Mouse (Mus musculus): ENCODE measurements around the gene Gse1.

The Gse1 gene

DNA sequence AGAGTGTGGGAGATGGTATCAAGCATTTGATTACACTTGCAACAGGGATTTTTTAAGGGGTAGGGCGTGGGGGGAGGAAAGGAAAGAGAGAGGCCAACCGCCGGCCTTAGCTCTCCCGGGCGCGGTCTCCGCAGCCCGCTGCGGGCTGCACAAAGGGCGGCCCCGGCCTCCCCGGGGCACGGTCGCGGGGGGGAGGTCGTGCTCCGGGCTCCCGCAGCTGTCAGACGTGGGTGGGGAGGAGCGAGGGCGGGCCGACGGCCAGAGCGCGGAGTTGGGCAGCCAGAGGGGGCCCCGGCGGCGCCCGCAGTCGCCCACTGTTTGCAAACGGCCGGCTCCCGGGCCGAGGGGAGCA lies 259.1 kb downstream of the Gse1 start:
- DNase-seq: no peak

DNA sequence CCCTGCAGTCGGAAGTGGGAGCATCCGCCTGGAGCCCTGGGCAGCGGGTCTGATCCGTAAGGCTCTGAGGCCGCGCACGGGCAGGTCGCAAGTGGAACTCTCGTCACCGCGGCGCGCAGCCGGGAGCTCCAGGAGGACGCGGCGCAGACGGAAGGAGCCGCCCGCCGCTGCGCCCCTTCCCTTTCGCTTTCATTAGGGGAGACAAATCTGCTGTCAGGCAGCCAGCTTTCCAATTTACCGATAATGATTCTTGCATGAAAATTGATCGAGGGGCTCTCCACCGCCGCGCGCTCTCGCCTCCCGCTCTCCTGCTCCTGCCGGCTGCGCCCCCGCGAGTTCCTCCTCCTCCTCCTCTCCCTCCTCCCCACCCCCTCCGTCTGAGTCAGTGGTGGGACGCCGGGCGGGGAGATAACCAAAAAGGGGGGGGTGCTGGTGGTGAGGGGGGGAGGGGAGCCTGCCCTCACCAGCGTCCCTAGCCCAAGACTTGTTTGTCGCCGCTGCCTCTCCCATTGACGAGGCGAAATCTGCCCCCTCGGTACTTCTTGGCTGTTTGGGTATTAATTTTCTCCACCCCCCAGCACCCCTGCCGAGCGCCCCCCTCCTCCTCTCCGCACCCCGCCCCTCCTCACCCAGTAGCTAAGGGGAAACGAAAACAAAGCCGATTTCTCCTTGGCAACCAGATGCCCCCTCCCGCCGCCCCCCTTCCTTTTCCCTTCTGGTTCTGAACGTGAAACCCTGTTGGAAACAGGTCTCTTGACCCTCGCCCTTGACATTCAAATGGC lies 259.7 kb downstream of the Gse1 start:
- peak; percentile 75 for DNase-seq

DNA sequence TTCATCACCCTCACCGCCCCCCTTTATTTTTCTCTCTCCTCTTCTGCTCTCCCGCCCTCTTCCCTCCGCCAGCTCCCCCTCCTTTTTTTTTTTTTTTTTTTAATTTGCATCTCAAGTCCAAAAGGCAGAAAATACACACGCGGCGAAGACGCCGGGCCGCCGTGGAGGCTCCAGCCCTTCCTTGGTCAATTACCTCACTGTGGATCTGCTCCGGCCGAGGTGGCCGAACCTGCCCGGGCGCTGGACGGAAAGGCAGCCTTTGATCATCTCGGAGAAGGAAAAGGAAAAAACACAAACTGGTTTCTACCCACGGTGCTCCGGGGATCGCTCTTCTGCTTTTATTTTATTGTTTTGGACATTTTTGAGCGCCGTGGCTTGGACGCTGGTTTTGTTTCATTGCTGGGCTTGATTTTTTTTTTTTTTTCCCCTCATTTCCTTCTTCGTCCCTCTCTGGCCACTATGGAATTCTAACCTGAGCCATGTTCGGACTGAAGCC lies 260.4 kb downstream of the Gse1 start:
- DNase-seq: no peak

DNA sequence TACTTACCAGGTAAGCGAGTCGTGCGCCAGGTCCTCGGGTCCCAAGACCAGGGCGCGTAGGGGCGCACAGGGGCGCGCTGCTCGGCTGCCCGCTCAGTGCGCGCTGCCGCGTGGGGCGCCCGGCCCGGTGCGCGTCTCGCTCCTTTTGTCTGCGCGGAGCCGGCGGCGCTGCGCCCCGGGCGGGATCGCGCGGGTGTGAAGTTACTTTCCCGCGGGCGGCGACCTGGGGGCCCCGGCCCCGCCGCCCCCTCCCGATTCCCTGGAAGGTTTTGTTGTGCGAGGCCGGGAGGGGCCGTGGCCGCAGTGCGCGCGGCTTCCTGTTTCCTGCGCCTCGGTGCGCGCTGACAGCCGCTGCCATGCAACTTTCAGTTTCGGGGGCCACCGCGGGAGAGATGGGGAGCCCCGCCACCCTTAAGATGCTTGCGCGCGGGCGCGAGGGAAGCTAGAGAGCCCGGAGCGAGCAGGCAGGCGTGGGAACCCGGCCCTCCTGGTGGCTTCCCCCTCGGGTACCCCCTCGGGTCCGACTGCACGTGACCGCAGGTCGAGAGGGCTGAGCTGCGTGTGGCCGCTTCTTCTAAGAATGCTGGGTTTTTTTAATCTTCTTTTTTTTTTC lies 261.0 kb downstream of the Gse1 start:
- DNase-seq: peak; percentile 54

DNA sequence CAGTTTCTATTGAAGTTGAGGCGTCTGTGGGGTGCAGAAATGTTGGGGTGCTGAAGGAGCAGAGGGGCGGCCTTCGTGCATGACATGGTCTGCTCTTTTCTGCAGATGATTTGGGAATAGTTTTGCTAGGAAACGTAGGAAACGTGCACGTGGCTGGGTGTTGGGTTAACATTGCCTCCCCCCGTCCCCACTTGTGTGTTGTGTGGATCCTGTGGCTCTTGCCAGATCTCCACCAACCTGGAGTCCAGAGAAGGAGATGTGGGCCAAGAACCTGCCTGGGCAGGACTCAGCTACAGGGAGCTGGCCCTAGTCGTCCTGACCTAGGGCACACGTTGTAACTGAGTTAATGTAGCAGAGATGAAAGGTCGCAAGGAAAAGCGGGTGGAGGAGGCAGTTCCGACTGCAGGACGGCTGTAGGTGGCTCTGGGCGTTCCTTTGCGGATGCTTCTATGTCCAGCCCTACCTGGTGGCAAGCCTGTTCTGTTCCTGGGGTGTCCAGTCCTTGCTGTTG lies 261.6 kb downstream of the Gse1 start:
- no peak for DNase-seq

DNA sequence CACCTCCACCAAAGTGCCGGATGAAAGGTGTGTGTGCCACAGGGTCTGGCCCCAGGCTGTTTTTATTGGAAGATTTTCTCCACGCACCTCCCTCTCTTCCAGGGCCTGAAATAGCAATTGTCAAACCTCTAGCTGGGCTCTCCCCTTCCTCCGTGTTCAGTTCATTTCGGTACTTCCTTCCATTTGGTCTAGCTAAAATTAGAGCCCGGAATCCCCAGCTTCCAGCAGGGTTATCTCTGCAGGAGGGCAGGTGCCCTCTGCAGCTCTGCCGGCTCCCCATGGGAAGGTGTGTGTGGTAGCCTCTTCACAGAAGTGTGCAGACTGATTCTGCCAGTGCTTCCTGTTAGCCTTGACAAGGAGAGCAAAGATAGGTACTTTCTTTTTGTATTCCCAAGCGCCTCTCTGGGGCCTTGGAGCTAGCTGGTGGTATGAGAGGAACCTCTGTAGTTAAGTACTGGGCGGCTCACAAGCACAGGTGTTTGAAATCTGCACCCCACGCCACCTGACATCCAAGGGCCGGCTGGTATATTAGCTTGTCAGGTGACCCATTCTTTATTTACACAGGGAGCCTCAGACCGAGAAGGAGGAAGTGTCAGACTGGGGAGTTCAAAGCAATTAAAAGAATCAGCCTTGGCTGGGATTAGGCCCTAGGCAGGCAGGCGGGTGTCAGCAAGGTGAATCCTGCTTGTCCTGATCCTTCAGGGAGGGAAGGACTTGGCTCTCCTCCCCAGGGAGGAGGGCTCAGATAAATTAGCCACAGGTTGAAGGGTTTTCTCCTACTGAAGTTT lies 262.3 kb downstream of the Gse1 start:
- no peak for DNase-seq

DNA sequence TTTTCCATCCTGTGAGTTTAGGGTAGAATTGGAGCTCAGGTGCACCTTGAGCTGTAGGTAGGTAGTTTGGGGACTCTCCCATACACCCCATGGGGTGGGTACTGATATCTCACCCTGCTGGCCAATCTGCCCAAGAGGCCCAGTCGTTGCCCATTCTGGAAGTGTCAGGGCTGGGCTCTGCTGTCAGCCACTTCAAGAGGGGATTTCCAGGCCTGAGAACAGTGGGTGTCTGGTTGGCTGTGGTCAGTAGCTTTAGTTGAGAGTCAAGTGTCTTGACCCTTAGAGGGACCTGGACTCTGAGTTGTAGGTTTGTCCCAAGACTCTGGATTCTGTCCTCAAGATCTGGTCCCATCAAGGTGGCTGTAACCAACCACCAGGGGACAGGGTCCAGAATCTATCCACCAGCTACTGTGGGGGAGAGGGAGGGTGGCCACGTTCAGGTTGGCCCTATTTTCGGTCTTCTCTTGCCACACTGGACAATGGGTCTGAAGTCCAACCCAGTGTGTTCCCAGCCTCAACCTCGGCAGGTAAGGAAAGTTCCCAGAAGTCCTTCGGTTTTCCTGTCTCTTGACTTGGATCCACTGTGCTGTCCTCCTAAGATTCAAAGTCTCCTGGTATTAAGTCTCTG lies 263.0 kb downstream of the Gse1 start:
- DNase-seq: no peak

DNA sequence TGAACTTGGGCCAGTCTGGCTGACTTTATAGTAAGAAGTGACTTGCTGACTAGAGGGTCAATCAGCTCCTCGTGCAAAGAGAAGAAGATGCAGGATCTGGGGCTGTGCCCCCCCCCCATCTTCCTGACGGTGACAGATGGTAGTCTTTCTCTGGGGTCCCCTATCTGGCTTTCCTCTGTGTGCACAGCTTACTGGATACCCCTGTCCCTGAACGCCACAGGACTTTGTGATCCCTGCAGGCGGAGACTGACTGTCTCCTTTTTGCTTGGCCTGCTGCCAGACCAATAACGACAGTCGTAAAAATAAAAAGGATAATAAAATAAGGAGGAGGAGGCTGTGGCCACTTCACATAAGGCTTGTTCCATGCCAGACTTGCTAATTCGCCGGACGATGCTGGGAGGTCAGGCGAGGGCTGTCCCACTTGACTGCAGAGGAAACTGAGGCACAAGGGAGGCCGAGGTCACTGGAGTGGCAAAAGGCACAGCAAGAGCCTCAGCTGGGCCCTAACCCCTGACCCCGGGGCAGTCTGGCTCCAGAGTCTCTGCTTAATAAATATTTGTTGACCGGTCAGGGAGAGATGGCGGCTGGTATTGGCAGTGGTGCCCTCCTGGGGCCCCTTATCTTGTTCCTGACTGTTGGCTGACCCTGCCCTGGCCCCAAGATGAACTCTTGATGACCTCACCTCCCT lies 264.1 kb downstream of the Gse1 start:
- DNase-seq: no peak

DNA sequence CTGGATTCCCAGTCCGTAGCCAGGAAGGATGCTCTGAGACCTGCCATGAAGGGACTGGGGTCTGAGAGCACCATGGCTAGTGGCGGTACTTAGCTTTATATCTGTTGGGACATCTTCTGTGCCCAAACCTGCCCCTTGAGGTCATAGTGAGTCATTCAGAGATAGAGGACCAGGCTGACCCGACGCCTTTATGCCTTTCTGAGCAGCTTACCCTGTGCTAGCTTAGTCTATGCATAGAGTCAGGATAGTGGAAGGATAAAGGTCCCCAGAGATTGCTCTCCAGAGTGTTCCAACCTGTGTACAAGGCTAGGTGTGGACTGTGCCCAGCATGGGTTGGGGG lies 264.6 kb downstream of the Gse1 start:
- DNase-seq: no peak

DNA sequence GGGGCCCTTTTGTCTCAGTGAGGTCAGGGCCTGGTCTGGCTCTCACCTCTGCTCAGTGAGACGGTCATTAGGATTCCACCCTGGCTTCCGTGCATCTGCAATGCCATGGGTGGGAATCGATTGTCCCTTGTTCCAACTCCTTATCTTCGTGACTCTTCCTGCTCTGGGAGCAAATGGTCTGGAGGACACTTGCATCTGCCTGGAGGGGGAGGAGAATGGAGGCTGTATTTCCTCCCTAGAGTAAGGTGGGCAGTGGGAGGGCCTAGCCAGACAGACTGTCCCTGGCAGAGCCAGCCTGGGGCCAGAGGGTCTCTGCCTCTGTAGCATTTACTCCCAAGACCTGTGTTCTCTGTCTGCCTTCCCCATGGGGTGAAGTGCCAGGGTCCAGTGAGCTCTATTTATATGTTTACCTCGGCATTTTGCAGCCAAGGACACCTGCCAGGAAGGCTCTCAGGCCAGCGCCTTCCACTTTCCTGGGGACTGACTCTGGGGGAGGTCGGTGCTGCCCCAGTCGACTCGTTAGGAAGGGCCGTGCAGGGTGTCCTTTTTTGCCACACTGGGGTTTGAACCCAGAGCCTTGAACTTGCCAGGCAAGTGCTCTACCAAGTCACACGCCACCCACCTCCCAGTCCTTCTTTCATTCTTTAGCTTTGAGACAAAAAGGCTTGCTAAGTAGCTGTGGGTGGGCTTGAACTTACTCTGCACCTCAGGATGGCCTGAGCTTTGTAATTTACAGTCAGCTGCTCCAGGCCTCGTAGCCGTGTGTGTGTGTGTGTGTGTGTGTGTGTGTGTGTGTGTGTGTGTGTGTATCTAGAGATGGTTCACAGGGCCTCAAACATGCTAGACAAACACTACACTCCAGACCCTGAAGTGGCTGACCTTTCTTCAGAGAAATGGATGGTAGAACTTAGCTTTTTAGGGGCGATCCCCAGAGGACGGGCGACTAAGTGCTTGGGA lies 265.5 kb downstream of the Gse1 start:
- DNase-seq: no peak

DNA sequence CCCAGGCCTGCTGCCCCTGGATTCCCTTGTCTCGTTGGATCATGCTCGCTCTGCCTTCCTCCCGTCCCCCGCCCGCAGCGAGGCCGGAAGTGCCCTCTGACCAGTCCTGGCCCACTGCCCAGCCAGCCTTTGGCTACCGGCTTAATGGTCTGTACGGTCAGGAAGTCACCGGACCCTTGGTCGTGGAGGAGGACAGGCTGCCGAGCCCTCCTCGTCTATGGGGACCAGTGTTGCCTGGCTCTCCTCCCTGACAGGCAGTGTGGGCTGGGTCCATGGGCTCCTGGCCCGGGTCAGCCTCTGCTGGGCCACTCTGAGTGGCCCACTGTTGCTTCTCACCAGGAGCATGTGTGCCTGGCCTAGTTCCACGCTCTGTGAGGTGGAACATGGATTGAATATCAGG lies 266.6 kb downstream of the Gse1 start:
- no peak for DNase-seq

DNA sequence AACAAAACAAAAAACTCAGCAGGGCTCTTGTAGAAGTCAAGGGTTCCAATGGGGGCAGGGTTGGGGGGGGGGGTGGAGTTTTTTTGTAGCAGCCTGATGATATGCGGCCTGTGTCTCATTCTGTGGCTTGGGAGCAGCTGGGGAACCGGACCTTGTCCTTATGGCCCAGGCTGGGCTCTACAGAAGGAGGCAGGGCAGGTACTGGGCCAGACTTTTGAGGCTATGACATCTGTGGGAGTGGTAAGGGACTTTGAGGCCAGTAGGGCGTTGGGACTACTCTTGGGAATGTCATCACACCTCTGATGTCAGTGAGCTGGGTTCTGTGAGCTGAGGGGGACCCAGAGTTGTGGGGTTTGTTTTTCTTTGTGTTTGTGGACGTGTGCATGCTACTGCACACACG lies 267.2 kb downstream of the Gse1 start:
- DNase-seq: no peak

DNA sequence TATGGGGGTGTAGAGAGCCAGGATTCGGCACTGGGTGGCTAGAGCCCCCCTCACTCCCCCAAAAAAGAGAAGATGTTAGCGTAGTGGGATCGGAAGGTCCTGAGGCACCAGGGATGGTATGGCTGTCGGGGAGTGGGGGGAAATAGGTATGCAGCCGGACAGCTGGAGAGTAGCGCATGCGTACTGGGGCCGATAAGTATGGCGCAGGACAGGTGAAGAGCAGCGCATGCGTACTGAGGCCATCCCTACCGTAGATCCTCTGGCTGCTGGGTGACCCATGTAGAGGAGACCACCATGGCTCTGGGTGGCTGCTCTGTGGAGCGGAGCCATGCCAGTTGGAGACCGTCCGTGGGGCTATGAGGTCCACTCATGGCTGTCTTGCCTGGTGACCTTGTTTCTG lies 268.2 kb downstream of the Gse1 start:
- DNase-seq: no peak

DNA sequence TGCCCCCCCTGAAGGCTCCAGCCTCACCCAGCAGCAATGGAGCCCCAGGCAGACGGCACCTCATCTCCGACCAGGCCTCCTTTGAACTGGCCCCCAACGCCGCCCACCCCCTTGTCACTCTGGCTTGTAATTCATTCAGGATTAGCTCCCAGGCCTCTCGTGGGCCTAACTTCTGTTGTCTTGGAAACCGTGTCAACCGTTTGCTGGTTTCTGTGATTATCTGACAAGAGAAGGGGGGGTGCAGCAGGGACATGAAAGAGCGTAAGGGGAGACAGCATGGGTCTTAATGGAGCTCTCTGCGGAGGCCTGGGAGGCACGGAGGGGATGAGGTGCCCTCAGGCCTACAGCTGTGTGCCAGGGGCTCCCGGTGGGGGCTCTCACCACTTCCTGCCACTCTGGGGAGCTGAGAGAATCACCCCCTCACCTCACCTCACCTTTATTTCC lies 269.3 kb downstream of the Gse1 start:
- no peak for DNase-seq

DNA sequence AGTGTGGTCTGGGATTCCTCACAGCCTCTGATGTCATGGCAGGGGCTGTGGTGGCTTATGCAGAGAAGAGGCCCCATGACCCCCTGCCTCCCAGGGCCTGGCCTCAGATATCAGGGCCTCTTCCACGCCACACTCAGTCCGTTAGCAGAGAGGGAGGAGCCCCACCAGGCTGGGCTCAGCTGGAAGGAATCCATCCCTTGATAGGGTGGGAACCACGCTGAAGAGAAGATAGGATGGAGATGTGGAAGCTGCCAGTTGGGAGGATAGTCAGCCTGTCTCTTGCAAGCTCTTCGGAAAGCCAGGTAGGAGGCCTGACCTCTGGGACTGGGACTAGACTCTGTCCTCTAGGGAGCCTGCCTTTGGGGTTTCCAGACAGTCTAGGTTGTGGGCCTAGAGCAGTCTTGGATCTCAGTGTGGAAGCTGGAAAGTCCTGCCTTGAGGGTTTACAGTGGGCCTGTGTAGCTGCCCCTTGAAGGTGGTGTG lies 270.1 kb downstream of the Gse1 start:
- DNase-seq: no peak

DNA sequence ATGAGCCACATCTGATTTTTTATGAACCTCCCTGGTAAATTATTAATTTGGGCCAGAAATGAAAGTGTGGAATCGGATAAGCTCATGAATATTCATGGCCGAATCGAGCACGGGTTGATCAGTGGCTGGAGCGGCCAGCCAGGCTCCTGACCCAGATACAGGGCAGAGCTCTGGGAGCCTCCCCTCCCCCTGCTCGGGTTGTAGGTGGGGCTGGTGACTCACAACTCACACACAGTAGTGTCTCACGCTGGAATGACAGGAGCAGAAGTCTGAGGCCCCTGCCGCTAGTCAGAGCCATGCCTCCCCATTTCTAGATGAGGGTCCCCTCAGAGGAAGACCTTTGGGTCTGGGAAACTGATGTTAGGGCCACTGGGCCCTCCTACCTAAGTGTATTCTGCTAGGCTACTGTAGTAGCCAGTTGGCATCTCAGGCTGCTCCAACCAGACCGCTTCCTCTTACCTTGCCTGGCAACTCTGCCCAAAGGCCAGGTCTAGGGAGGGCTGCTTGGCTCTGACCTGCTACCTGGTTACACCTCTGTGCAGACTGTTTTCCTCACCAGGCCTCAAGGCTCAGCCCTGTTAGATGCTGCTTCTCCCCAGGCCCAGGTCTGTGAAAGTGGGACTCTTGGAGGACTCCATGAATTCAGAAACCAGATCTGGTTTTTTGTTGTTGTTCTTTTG lies 270.8 kb downstream of the Gse1 start:
- DNase-seq: peak; percentile 72

DNA sequence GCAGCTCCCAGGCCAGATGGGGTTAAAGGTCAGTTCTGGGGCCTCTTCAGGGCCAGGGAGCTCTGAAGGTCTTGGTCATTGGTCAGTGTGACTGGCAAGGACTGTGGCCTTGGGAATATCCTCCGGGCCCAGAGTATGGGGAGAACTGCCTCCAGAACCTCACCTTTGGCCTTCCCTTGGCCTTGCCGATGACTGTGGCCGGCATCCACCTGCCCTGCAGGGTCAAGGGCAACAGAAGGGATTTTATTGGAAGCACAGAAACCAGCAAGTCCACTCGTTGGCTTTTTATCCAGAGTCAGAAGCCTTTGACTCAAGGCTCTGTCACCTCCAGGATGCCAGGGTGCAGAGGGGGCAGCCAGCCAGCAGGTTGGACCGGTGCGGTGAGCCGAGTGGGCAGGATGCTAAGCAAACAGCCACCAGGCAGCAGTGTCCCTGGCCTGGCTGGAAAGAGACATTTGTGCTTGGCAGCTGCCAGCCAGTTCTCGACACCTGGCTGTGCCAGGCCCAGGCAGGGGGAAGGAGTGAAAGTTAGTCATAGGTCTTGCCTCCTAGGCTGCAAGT lies 272.5 kb downstream of the Gse1 start:
- no peak for DNase-seq

DNA sequence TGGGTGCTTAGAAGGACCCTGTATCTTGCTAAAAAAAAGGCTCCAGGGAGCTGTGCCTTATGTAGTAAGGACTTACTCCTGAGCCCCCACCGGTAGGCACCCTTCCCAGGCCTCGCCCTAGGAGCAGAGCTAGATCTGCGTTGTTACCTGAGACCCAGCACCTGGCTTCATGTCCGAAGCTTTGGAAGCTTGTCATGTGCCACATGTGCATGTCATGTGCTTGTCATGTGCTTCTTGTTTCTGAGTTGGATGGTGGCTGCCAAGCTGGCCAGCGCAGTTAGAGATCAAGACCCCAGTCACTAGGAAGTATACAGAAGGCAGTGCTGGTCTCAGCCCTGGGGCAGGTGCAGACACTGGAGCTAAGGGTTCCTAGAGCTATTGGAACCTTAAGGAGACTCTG lies 273.2 kb downstream of the Gse1 start:
- DNase-seq: no peak

DNA sequence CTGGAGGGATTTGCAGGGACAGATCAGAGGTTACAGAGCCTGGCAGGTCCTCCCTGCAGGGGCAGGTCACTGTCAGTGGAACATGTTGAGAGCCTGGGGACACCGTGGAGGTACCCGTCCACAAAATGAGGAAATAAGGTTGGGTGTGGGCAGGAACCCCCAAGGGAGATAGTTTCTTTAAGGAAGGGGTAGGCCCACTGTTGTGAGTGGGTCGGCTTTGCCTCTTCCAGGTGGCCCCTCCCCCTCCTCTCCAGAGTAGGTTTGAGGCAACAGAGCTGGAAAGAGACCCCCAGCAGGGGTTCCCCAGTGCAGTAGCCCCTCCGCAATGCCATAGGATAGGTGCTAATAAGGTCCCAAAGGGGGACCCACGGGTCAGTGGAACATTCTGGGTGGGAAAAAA lies 274.2 kb downstream of the Gse1 start:
- DNase-seq: no peak
